Mouse (Mus musculus) embryonic stem cell, embryonic (primary cell): ENCODE results near the gene Madd.

ENCODE experiments used
- CTCF ChIA-PET, 4 experiments: fragments of 300-600 bp in 2 of 4; fragments of 350-600 bp in 2 of 4; sonication (Branson Sonifier 250); formaldehyde crosslinking; loops; one replicate each; lab custom pipeline; 2022; ENCODE audit warnings: inconsistent platforms in 2 of 4; lab: Charles Lee
- POLR2A ChIA-PET, 4 experiments: fragments of 300-600 bp in 2 of 4; fragments of 350-600 bp in 2 of 4; sonication (Branson Sonifier 250); formaldehyde crosslinking; loops; one replicate each; lab custom pipeline; 2022; ENCODE audit warnings: antibody characterized with exemption in 4 of 4, inconsistent platforms in 1 of 4; lab: Charles Lee

Madd gene

GRCm38 (mm10) chr2:91183148-91183513 lies 506 bp downstream of the Madd start:
- CTCF ChIA-PET = interaction anchor here in 3 of 4 experiments (0.6 to 3.1 kb wide), 8 partner anchors 10 to 463 kb away, joined by 3 to 13 read pairs (median 5); no protein-coding TSS in a partner anchor
- POLR2A ChIA-PET = interaction anchor here in 3 of 4 experiments (0.6 to 3.0 kb wide), 19 partner anchors 9 to 527 kb away, joined by 3 to 26 read pairs (median 4); partner anchors contain the start of genes Ddb2 (in 3 of the 3), Acp2 (in 2 of the 3), Nr1h3 (in 2 of the 3) and Atg13 (in 1 of the 3)

- ChIA-PET CTCF (interaction anchor here in 3 of 4 experiments (0.7 to 3.1 kb wide), 8 partner anchors 11 to 118 kb away, joined by 3 to 13 read pairs (median 3); partner anchors contain the start of gene Slc39a13 (in 1 of the 3)), POLR2A (interaction anchor here (0.6 to 3.0 kb wide), 26 partner anchors 8 to 528 kb away, joined by 3 to 26 read pairs (median 4); partner anchors contain the start of genes Ddb2 (in 3 of the 4), Arfgap2 (in 2 of the 4), Acp2 (in 1 of the 4) and Atg13 (in 1 of the 4))
Measured at GRCm38 (mm10) chr2:91182405-91183147, 1.1 kb downstream of the Madd start.

- CTCF ChIA-PET = interaction anchor here in 3 of 4 experiments (0.7 to 3.1 kb wide), 7 partner anchors 11 to 118 kb away, joined by 3 to 13 read pairs (median 3); partner anchors contain the start of gene Slc39a13 (in 1 of the 3)
- POLR2A ChIA-PET = interaction anchor here (0.6 to 3.0 kb wide), 24 partner anchors 8 to 475 kb away, joined by 3 to 26 read pairs (median 4); partner anchors contain the start of genes Arfgap2 (in 2 of the 4) and Ddb2 (in 2 of the 4)
Measured at GRCm38 (mm10) chr2:91182016-91182404, 1.6 kb downstream of the Madd start.

GRCm38 (mm10) chr2:91180706-91181105 lies 2.9 kb downstream of the Madd start:
- POLR2A ChIA-PET = interaction anchor here in 1 of 4 experiments (0.5 to 2.6 kb wide), 4 partner anchors 8 to 137 kb away, joined by 3 to 18 read pairs (median 3); no protein-coding TSS in a partner anchor
- CTCF ChIA-PET = interaction anchor here in 1 of 4 experiments (0.7 kb wide), 1 partner anchor 14 kb away, joined by 3 read pairs; no protein-coding TSS in a partner anchor

- POLR2A ChIA-PET = interaction anchor here in 3 of 4 experiments (0.6 to 2.1 kb wide), 8 partner anchors 13 to 137 kb away, joined by 3 to 6 read pairs (median 3); partner anchors contain the start of gene Arfgap2 (in 1 of the 3)
- CTCF ChIA-PET = interaction anchor here in 1 of 4 experiments (1.0 to 1.1 kb wide), 2 partner anchors 15 to 109 kb away, joined by 3 to 4 read pairs; partner anchors contain the start of gene Slc39a13
Measured at GRCm38 (mm10) chr2:91179825-91180224, 3.8 kb downstream of the Madd start.

- CTCF ChIA-PET = interaction anchor here in 2 of 4 experiments (0.7 to 1.4 kb wide), 3 partner anchors 61 to 323 kb away, joined by 4 to 9 read pairs (median 7); no protein-coding TSS in a partner anchor
Measured at GRCm38 (mm10) chr2:91176234-91176633, 7.4 kb downstream of the Madd start.

GRCm38 (mm10) chr2:91175490-91175889 lies 8.1 kb downstream of the Madd start:
- CTCF ChIA-PET = no interaction called here
- POLR2A ChIA-PET = interaction anchor here in 1 of 4 experiments (0.7 to 1.1 kb wide), 2 partner anchors 28 to 36 kb away, joined by 3 to 4 read pairs; no protein-coding TSS in a partner anchor

More at GRCm38 (mm10) chr2:91176234-91176633, 7.4 kb downstream of the Madd start:
- POLR2A ChIA-PET = interaction anchor here in 3 of 4 experiments (0.5 to 1.6 kb wide), 5 partner anchors 9 to 475 kb away, joined by 3 to 4 read pairs (median 3); no protein-coding TSS in a partner anchor

GRCm38 (mm10) chr2:91169587-91170322 lies 13.9 kb downstream of the Madd start:
- CTCF ChIA-PET = interaction anchor here in 3 of 4 experiments (0.5 to 2.7 kb wide), 3 partner anchors 54 to 99 kb away, joined by 4 to 10 read pairs (median 4); no protein-coding TSS in a partner anchor
- POLR2A ChIA-PET = interaction anchor here in 1 of 4 experiments (2.2 kb wide), 1 partner anchor 12 kb away, joined by 7 read pairs; no protein-coding TSS in a partner anchor

- CTCF ChIA-PET = interaction anchor here in 2 of 4 experiments (1.0 to 1.1 kb wide), 3 partner anchors 52 to 55 kb away, joined by 3 to 4 read pairs (median 4); no protein-coding TSS in a partner anchor
- POLR2A ChIA-PET = interaction anchor here (0.6 to 1.0 kb wide), 4 partner anchors 9 to 56 kb away, joined by 3 to 4 read pairs (median 4); no protein-coding TSS in a partner anchor
Measured at GRCm38 (mm10) chr2:91167629-91168028, 16.0 kb downstream of the Madd start.

- POLR2A ChIA-PET = interaction anchor here in 2 of 4 experiments (0.5 to 2.2 kb wide), 5 partner anchors 11 to 78 kb away, joined by 3 to 7 read pairs (median 3); no protein-coding TSS in a partner anchor
- CTCF ChIA-PET = interaction anchor here in 3 of 4 experiments (0.5 to 1.2 kb wide), 5 partner anchors 50 to 782 kb away, joined by 3 to 8 read pairs (median 3); partner anchors contain the start of gene Ddb2 (in 1 of the 3)
Measured at GRCm38 (mm10) chr2:91164991-91165390, 18.6 kb downstream of the Madd start.

GRCm38 (mm10) chr2:91163532-91163931 lies 20.1 kb downstream of the Madd start:
- ChIA-PET POLR2A (interaction anchor here in 1 of 4 experiments (0.6 to 1.5 kb wide), 2 partner anchors 9 to 74 kb away, joined by 3 read pairs; no protein-coding TSS in a partner anchor), CTCF (interaction anchor here in 1 of 4 experiments (0.5 kb wide), 1 partner anchor 317 kb away, joined by 3 read pairs; no protein-coding TSS in a partner anchor)

- ChIA-PET CTCF (interaction anchor here in 2 of 4 experiments (0.6 to 1.3 kb wide), 2 partner anchors 20 to 48 kb away, joined by 3 to 6 read pairs; no protein-coding TSS in a partner anchor), POLR2A (interaction anchor here in 1 of 4 experiments (0.6 to 1.5 kb wide), 2 partner anchors 10 to 74 kb away, joined by 3 read pairs; no protein-coding TSS in a partner anchor)
Measured at GRCm38 (mm10) chr2:91162952-91163351, 20.7 kb downstream of the Madd start.

- ChIA-PET CTCF (interaction anchor here in 1 of 4 experiments (2.3 kb wide), 1 partner anchor 45 kb away, joined by 8 read pairs; no protein-coding TSS in a partner anchor), POLR2A (no interaction called here)
Measured at GRCm38 (mm10) chr2:91160591-91160990, 23.0 kb downstream of the Madd start.

- CTCF ChIA-PET = interaction anchor here in 1 of 4 experiments (0.6 to 1.6 kb wide), 2 partner anchors 42 to 622 kb away, joined by 4 to 22 read pairs; no protein-coding TSS in a partner anchor
- POLR2A ChIA-PET = interaction anchor here (0.6 to 1.3 kb wide), 7 partner anchors 14 to 775 kb away, joined by 3 to 7 read pairs (median 4); partner anchors contain the start of gene Mdk (in 1 of the 4)
Measured at GRCm38 (mm10) chr2:91157002-91157752, 26.5 kb downstream of the Madd start.

- ChIA-PET POLR2A (interaction anchor here in 2 of 4 experiments (0.6 to 2.0 kb wide), 5 partner anchors 12 to 115 kb away, joined by 3 to 6 read pairs (median 4); no protein-coding TSS in a partner anchor), CTCF (interaction anchor here in 3 of 4 experiments (0.7 to 1.2 kb wide), 4 partner anchors 29 to 39 kb away, joined by 3 to 6 read pairs (median 4); partner anchors contain the start of gene Madd (in 1 of the 3))
Measured at GRCm38 (mm10) chr2:91154091-91154490, 29.5 kb downstream of the Madd start.
